Mouse (Mus musculus) spleen, adult 2 months (tissue): ENCODE results near the gene Tom1l1.

ENCODE experiments used
- CTCF ChIP-seq: fragments of 200-500 bp; IDR thresholded peaks from 2 replicates; pipeline ENCODE4 v1.5.1; 2011; ENCODE audit warnings: mild to moderate bottlenecking, inconsistent platforms; ENCODE audit not compliant: insufficient read depth, insufficient read length, insufficient replicate concordance; ENCODE audit errors: extremely low read depth
- POLR2A ChIP-seq: fragments of 200-500 bp; IDR thresholded peaks from 2 replicates; pipeline ENCODE4 v1.6.1; 2011; ENCODE audit warnings: low read depth, low read length, inconsistent platforms

DNA sequence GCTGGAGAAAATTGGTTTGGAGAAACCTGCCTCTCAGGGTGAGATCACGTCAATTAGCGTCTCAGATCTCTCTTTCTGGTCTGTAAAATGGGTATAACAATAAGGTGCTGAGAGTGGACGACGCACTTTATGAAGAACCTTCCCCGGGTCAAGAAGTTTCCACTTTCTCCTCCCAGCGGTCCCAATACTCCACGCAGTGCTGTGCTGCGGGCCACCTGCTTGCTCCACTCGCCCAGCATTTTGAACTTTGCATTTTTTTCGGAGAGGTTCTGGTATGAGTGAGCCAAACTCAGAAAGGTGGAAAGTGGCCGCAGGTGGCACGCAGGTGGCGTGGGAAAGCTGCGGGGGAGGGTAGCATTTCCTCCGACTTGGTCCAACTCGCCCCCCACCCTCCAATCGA lies 1.1 kb downstream of the Tom1l1 start:
- no peak for TF ChIP-seq CTCF
- no peak for TF ChIP-seq POLR2A
